Mouse (Mus musculus) right cerebral cortex, postnatal 10 days (tissue): ENCODE data around the gene Pigg.

Source experiments
- DNase-seq, 2 experiments: peaks; one replicate each; pipeline ENCODE4 v3.0.0; 2021; ENCODE audit warnings: low spot score in 2 of 2

Pigg gene

DNA sequence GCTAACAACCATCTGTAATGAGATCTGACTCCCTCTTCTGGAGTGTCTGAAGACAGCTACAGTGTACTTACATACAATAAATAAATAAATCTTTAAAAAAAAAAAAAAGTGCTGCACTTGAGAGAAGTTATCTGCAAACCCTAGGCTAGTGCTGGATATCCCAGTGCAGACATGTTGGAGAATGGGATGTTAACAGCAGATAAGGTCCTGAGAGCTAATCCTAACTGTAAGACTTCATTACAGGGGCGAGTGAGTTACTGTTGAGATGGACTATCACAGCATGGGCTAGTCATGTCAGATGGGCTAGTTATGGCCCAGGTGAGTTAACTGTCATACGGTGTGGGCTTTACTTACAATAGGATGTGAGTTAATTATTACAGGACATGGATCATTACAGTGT, 41.6 kb downstream of the Pigg start:
- DNase-seq, result no peak

DNA sequence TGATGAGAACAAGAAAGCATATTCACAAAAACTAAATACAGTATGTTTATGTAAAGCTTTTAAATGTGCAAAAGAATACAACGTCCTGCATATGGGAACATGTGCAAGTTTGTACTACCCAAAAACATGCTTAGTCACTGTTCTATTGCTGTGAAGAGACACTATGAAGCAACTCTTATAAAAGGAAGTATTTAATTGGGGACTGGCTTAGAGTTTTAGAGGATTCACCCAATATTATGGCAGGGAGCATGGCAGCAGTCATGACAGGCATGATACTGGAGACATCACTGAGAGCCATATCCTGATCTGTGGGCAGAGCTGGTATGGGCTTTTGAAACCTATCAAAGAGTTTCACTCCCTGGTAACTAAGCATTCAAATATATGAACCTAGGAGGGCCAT, 45.5 kb downstream of the Pigg start:
- no peak for DNase-seq

- peak in 1 of 2 experiments; percentile 42 for DNase-seq
Measured at GRCm38 (mm10) chr5:108359491-108359890, 47.1 kb downstream of the Pigg start.

DNA sequence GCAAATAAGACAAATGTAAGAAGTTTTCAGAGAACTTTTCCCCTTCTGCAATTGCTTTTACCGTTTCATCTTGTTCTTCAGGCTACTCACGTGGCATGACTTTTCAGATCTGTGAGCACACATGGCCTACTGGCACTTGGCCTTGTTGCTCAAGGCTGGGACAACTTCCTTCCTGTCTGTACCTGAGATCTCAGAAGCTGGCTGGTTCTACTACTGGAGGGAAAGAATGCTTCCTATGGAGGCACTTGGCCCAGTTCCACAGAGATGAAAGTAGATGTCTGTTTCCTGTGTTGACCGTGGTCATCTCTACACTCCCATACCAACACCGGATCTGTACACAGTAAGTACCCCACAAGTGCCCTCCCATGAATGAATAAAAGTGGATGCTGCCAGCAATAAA, 47.8 kb downstream of the Pigg start:
- no peak for DNase-seq

DNA sequence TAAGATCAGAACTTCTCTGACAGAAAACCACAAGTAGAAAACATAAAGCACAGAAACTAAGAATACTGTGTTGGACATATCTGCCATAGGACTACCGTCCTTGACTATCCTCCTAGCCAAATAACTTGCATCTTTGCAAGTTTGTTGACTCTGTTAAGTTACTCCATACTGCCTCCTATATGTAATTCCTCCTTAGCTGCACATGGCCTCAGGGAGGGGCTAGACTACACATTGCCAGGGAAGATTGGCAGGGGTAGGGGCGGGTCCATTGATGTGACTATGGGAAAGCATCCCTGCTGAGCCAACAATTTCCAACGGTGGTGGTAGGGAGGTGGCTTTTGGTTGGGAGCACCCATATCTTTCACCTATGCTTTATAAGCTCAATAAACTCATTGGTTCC, 49.9 kb downstream of the Pigg start:
- no peak for DNase-seq

- peak in 1 of 2 experiments; percentile 49 for DNase-seq
Measured at GRCm38 (mm10) chr5:108366328-108366983, 54.0 kb downstream of the Pigg start.

DNA sequence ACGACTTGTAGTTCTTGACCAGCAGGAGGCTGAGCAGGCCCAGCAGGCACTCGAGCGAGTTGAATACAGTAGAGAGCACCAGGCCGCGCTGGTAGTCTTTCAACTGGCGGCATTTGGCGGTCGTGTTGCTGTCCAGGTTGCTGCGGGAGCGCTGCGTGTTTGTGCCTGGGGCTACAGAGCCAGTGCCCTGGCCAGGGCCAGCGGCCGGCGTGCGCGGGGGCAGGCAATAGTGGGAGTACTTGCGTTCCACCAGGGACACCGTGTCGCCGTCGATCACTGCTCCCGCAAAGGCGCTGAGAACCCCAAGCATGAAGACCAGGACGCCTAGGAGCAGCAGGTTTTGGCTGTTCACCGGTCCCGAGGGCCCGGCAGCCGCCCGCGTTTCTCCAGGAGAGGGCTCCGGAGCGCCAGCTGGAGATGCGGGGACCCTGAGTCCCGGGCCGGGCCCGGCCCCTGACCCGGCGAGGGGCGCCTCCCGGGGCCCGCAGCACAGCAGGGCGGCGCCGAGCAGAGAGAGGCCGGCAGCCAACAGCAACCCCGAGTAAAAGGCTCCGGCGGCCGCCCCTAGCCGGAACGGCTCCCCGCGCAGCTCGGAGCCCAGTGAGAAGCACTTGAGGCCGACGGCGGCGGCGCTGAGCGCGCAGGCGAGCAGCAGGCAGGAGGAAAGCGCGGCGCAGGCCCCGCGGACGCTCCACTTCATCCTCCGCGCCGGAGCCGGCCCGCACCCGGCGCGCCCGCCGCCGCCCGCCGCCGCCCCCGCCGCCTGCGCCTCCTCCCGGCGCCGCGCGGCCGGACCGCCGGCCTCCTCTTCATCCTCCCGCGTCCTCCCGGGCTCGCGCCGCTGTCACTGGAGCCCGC, 54.8 kb downstream of the Pigg start:
- peak; percentile 62 to 69 for DNase-seq

GRCm38 (mm10) chr5:108367871-108368332, 55.5 kb downstream of the Pigg start, which contains the start of gene Gm42517:
Gene Gm42517, minus strand, starts transcription at chr5:108367922.
- DNase-seq, result peak; percentile 57 to 65

GRCm38 (mm10) chr5:108368446-108368845, 56.0 kb downstream of the Pigg start:
- DNase-seq, result peak in 1 of 2 experiments; percentile 64

DNA sequence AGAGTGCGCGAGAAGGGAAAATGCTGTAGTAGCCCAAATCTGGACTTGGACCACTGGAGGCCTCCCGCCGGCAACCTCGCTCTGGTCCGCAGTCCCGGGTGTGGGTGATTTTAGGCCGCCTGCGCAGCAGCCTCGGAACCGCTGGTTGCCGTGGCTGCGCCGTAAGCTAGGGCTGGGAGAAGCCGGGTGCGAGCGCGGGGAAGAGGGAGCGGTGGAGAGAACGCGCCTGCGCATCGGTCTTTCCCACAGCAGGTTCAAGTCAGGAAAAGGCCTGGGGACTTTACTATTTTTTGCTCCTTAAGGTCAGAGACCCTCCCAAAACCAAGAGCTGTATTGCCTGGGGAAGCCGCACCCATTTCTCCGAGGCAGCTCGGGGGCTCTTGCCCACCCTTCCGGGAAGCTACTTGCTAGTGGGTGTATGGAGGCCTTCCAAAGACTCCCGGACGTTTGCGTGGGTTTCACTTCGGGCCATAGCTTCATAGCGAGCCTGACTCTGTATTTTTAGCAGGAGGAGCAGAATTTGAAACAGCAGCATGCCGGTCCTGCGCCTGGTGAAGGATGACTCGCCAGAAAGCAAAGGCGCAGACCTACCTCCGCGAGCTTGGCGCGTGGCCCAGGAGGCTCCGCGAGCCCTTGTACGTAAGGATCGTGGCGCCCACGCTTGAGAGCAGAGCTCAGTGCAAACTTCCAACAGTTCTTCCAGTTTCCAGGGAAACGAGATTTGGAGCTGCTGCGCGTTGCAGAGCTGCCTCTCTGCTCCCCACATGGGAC, 56.6 kb downstream of the Pigg start:
- peak; percentile 92 to 94 for DNase-seq

GRCm38 (mm10) chr5:108369964-108370363, 57.6 kb downstream of the Pigg start:
- no peak for DNase-seq

DNA sequence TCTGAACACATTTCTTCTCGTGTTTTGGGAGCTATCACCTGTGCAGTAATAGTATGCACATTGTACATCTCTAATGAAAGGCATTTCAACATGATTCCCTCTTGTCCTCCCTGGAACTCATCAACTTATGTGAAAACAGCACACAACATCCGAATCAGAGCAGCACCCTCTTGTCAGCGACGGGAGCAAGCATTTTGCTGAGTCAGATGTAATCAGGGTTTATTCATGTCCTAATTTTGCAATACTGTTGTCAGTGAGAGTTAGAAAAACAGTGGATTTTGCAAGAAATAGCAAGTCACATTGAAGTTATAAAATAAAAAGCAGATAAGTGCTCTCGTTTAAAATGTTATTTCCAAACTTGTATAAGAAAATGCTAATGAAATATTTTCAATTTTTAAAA, 61.7 kb downstream of the Pigg start:
- DNase-seq, result no peak

DNA sequence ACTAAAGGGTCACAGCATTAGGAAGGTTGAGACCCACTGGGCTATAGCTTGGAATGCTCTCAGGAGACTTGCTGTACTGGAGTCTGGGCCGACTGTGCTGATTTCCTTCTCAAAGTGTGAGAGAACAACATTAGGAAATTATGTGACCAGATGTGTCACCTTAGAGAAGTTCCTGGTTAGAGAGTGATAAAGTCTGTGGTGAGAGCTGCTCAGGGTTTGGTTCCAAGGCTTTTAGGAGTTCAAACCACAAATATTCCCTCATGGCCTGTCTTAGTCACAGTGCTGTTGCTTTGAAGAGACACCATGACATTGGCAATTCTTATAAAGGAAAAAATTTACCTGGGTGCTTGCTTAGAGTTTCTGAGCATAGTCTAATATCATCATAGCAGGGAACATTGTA, 63.6 kb downstream of the Pigg start:
- no peak for DNase-seq

DNA sequence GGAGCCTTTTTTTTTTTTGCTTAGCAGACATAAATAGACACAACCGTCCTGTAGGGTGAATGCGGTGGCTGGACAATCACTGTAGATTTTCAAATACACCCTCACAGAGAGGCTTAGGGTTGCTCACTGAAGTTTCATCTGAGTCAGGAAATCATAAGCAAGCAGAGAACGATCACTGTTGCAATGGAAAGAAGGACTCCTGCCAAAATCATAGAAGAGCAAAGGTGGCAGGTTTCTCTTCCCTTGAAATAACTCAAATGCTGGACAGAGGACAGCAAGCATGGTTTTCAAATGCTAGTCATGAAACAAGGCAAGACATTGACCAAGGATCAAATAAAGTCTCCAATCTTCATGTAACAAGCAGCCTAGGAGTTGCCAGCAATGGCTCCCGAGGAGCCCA, 65.9 kb downstream of the Pigg start:
- DNase-seq, result no peak

DNA sequence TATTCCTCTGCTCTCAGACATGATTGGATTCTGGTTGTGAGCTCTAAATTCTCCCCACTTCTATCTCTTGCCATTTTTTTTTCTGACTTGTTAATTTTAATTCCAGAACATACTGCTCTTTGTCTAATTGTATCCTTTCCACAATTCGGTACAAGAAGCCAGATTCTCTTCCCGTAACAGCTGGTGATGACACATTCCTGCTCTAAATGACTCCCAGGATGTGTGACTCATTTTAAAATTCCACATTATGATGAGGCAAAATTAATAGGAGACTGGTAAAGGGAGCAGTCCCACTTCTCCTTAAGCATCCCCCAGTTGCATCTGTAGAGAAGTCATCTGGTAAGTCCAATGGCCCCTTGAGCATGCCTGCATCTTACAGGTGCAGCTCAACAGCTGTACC, 73.2 kb downstream of the Pigg start:
- no peak for DNase-seq

- DNase-seq, result no peak
Measured at GRCm38 (mm10) chr5:108386449-108386848, 74.0 kb downstream of the Pigg start.

DNA sequence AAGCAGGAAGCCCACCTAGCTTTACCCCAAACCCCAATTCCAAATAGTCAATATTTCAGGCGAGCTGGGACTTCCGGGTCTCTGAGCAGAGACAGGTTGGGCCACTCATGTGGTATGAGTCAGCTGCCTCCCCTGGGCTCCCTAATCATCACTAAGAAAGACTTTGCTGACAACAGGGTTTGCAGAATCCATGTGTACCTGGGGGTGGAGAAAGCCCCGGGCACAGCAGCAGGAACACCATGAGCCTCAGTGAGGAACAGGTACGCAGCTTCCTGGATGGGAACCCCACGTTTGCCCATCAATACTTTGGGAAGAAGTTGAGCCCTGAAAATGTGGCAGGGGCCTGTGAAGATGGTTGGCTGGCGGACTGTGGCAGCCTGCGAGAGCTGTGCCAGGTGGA, 75.8 kb downstream of the Pigg start, which contains the start of gene Pde6b:
TSS of gene Pde6b (plus strand) at position 191 of the 400 bp plus-strand sequence.
- no peak for DNase-seq

DNA sequence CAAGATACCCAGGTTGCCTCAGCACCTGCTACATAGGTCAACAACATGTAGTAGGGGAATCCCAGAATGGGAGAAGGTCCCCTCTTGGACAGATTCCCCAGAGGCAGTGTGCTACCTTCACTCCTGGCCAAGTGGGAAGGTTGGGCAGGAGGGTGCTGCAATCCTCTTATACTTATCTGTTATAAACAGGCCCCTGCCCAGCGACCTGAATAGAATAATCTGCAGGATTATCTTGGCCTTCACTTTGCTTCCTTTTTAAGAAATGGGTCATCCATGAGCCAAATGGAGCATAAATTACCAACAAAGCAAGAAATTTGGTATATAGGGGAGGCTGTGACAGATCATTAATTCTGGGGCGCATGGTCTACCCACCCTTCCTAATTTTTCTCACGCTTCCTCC, 77.3 kb downstream of the Pigg start:
- no peak for DNase-seq
